Mouse (Mus musculus) spleen, adult 10 weeks (tissue): ENCODE data around the gene Zfp810. TPM values are rescaled to one million over a fixed set of nuclear protein-coding genes. Genes with fewer than 3 reads are reported as not detected.

Experiments
- polyA plus RNA-seq: library from polyadenylated mRNA; stranded (reverse); fragments of 350-450 nt; fragmentation: Illumina TruSeq; extraction: RNeasy Lipid Tissue Mini Kit (QIAGEN cat#74804); gene quantifications from one replicate; pipeline ENCODE4 v1.2.3, GENCODE M21; 2015; ENCODE audit warnings: low replicate concordance; ENCODE audit not compliant: insufficient read depth

Gene Zfp810
- polyA plus RNA-seq: 21.3 TPM

GRCm38 (mm10) chr9:22307156-22307919 is at the start of gene Zfp810:
Zfp810 (minus strand) TSS chr9:22307648.

DNA sequence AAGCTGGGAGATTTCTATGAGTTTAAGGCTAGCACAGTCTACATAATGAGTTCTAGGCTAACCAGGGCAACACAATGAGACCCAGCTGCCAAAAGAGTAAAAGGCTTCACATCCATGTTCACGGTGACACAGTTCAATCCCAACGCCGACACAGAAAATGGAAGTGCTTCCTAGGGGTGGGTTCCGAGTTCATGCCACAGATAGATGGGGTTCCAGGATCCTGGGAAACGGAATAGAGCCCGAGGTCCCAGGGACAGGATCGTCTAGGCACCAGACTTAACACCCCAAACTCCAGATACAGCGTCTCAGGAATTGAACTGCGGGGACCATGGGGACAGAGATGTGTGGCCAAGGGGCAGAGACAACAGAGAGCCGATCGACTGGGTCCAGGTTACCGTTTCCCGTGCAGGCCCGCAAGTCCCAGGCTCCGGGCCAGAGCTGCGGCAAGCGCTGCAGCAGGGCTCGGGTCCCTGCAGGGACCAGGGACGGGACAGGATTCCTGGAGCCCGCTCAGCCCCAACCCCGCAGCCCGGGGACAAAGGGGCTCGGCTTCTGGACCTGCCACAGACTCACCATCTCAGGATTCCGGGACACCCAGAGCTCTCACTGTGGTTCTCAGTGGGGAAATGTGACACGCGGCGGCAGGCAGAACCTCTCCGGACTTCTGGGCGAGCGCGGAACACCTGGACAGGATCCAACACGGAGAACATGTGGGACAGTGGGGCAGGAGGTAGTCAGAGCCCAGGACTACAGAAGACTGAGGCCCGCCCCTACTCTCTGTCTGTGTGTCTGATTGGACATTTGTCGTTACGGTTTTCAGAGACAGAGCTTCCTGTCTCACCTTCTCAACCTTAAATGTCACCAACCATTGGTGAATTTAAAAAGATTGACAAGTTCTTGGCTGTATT is 48.0 kb downstream of the Zfp810 start, which contains the start of gene Zfp599:
TSS of gene Zfp599 (minus strand) at position 712 of the 908 bp plus-strand sequence.

Other genes with a start within 250 kb of the Zfp810 start
- gene Gm49318, start 236.4 kb downstream of the Zfp810 start, polyA plus RNA-seq: not detected
- gene Zfp653, start 236.3 kb downstream of the Zfp810 start, polyA plus RNA-seq: 5.6 TPM
- 12.2 TPM for gene Ecsit, start 222.2 kb downstream of the Zfp810 start, polyA plus RNA-seq
- 12.6 TPM for gene Cnn1, start 208.4 kb downstream of the Zfp810 start, polyA plus RNA-seq
- gene Elof1, start 190.5 kb downstream of the Zfp810 start, polyA plus RNA-seq: 40.6 TPM
- 117 TPM for gene Acp5, start 171.9 kb downstream of the Zfp810 start, polyA plus RNA-seq
- 7.4 TPM for gene Pigyl, start 150.8 kb downstream of the Zfp810 start, polyA plus RNA-seq
- 0.07 TPM for gene Zfp872, start 119.6 kb downstream of the Zfp810 start, polyA plus RNA-seq
- gene Zfp809, start 81.9 kb downstream of the Zfp810 start, polyA plus RNA-seq: 82.7 TPM
- gene Zfp599, start 47.8 kb downstream of the Zfp810 start, polyA plus RNA-seq: 2.8 TPM
- gene Anln, start 81.5 kb upstream of the Zfp810 start, polyA plus RNA-seq: 8.2 TPM
- gene 9530077C05Rik, start 103.9 kb upstream of the Zfp810 start, polyA plus RNA-seq: 1.6 TPM
- gene Gm17545, start 146.6 kb upstream of the Zfp810 start, polyA plus RNA-seq: not detected
- 93.7 TPM for gene Rp9, start 162.1 kb upstream of the Zfp810 start, polyA plus RNA-seq
- 18.8 TPM for gene Bbs9, start 168.1 kb upstream of the Zfp810 start, polyA plus RNA-seq